Mouse (Mus musculus): ENCODE results near the gene Vcl. TPM values are rescaled to one million over a fixed set of nuclear protein-coding genes. Genes with fewer than 3 reads are reported as not detected.
A peak's percentile ranks its signal among the peaks of the same experiment; 100 is the strongest.

The Vcl gene
- polyA plus RNA-seq (2016; fragmentation: Nextera tagmentation; extraction: Ambion mirVana): 51.1 and 55.4 TPM in 2 replicates

- Histone ChIP-seq H3K4me3 (replicated peaks) (peak within 1 kb of the TSS; percentile 86), H3K27me3 (no peaks in the 10 kb centered on the region), H3K27ac (peak within 1 kb of the TSS; percentile 92), H3K4me1 (replicated peaks) (peaks cover 22% of the 10 kb centered on the region), H3K4me2 (peak within 1 kb of the TSS; percentile 75), H3K36me3 (no peaks in the 10 kb centered on the region), H3K9ac (replicated peaks) (peak within 1 kb of the TSS; percentile 83), H3K9me3 (no peaks in the 10 kb centered on the region)
- peak; percentile 99 for ATAC-seq (ENCODE audit: insufficient number of reproducible peaks, insufficient read depth, low FRiP score, low TSS enrichment, low read depth)
- WGBS: under 1% methylated on average over 89 of the region's 89 CpGs
Measured at GRCm38 (mm10) chr14:20928848-20929745, at the start of gene Vcl. TSS of gene Vcl (plus strand) at chr14:20929398.

GRCm38 (mm10) chr14:20884691-20885090 lies 44.5 kb upstream of the Vcl start:
- Histone ChIP-seq H3K4me1 (replicated peaks) (peaks cover 20% of the 10 kb centered on the region), H3K4me3 (replicated peaks) (no peak overlapping the region), H3K9me3 (no peaks in the 10 kb centered on the region), H3K27me3 (no peaks in the 10 kb centered on the region), H3K9ac (replicated peaks) (no peak overlapping the region), H3K4me2 (no peak overlapping the region), H3K27ac (0 out of 2 replicates have a peak overlapping the region, but pooled peaks have one; percentile 50), H3K36me3 (no peaks in the 10 kb centered on the region)
- ATAC-seq (ENCODE audit: insufficient number of reproducible peaks, insufficient read depth, low FRiP score, low TSS enrichment, low read depth): no peak
- 83% methylated on average over 5 of the region's 5 CpGs for WGBS

GRCm38 (mm10) chr14:20885091-20885888 lies 43.9 kb upstream of the Vcl start:
- H3K36me3 ChIP-seq: no peaks in the 10 kb centered on the region
- no peaks in the 10 kb centered on the region for H3K27me3 ChIP-seq
- 39% methylated on average over 10 of the region's 10 CpGs for WGBS
- H3K4me1 ChIP-seq (replicated peaks): peaks cover 20% of the 10 kb centered on the region
- H3K4me3 ChIP-seq (replicated peaks): no peak overlapping the region
- no peak overlapping the region for H3K4me2 ChIP-seq
- no peaks in the 10 kb centered on the region for H3K9me3 ChIP-seq
- H3K9ac ChIP-seq (replicated peaks): no peak overlapping the region; the same call in 1 of the 2 replicates
- ATAC-seq (ENCODE audit: insufficient number of reproducible peaks, insufficient read depth, low FRiP score, low TSS enrichment, low read depth): no peak
- H3K27ac ChIP-seq: peak overlapping the region; percentile 50; the same call in 1 of the 2 replicates

- Histone ChIP-seq H3K27ac (peak overlapping the region; percentile 18; the same call in 1 of the 2 replicates), H3K4me2 (no peak overlapping the region), H3K36me3 (no peaks in the 10 kb centered on the region), H3K9me3 (no peaks in the 10 kb centered on the region), H3K4me3 (replicated peaks) (no peak overlapping the region), H3K27me3 (no peaks in the 10 kb centered on the region), H3K9ac (replicated peaks) (no peak overlapping the region), H3K4me1 (replicated peaks) (peaks cover 18% of the 10 kb centered on the region)
- WGBS: 32% methylated on average over 4 of the region's 4 CpGs
- ATAC-seq (ENCODE audit: insufficient number of reproducible peaks, insufficient read depth, low FRiP score, low TSS enrichment, low read depth): no peak
Measured at GRCm38 (mm10) chr14:20886266-20886665, 42.9 kb upstream of the Vcl start.

- Histone ChIP-seq H3K4me3 (replicated peaks) (no peak overlapping the region), H3K9me3 (no peaks in the 10 kb centered on the region), H3K4me2 (no peak overlapping the region), H3K9ac (replicated peaks) (no peak overlapping the region), H3K27me3 (no peaks in the 10 kb centered on the region), H3K36me3 (no peaks in the 10 kb centered on the region), H3K4me1 (replicated peaks) (peaks cover 31% of the 10 kb centered on the region), H3K27ac (no peak overlapping the region)
- 81% methylated on average over 7 of the region's 7 CpGs for WGBS
- ATAC-seq (ENCODE audit: insufficient number of reproducible peaks, insufficient read depth, low FRiP score, low TSS enrichment, low read depth): no peak
Measured at GRCm38 (mm10) chr14:20887541-20888085, 41.6 kb upstream of the Vcl start.

- Histone ChIP-seq H3K9me3 (no peaks in the 10 kb centered on the region), H3K27ac (peak overlapping the region; percentile 64), H3K4me3 (replicated peaks) (no peak overlapping the region), H3K9ac (replicated peaks) (no peak overlapping the region), H3K4me1 (replicated peaks) (peaks cover 23% of the 10 kb centered on the region), H3K27me3 (no peaks in the 10 kb centered on the region), H3K4me2 (peak overlapping the region; percentile 17), H3K36me3 (no peaks in the 10 kb centered on the region)
- 32% methylated on average over 9 of the region's 9 CpGs for WGBS
- ATAC-seq (ENCODE audit: insufficient number of reproducible peaks, insufficient read depth, low FRiP score, low TSS enrichment, low read depth): peak; percentile 86
Measured at GRCm38 (mm10) chr14:20891941-20892402, 37.2 kb upstream of the Vcl start.

GRCm38 (mm10) chr14:20893815-20894214 lies 35.4 kb upstream of the Vcl start:
- Histone ChIP-seq H3K27ac (no peak overlapping the region), H3K27me3 (no peaks in the 10 kb centered on the region), H3K4me3 (replicated peaks) (no peak overlapping the region), H3K4me2 (no peak overlapping the region), H3K4me1 (replicated peaks) (peaks cover 23% of the 10 kb centered on the region), H3K36me3 (no peaks in the 10 kb centered on the region), H3K9ac (replicated peaks) (no peak overlapping the region), H3K9me3 (no peaks in the 10 kb centered on the region)
- no peak for ATAC-seq (ENCODE audit: insufficient number of reproducible peaks, insufficient read depth, low FRiP score, low TSS enrichment, low read depth)
- WGBS: 69% methylated on average over 4 of the region's 4 CpGs

GRCm38 (mm10) chr14:20901267-20901666 lies 27.9 kb upstream of the Vcl start:
- Histone ChIP-seq H3K36me3 (no peaks in the 10 kb centered on the region), H3K27me3 (no peaks in the 10 kb centered on the region), H3K27ac (no peak overlapping the region), H3K9ac (replicated peaks) (no peak overlapping the region), H3K9me3 (no peaks in the 10 kb centered on the region), H3K4me1 (replicated peaks) (no peaks in the 10 kb centered on the region), H3K4me2 (no peak overlapping the region), H3K4me3 (replicated peaks) (no peak overlapping the region)
- WGBS: 92% methylated on average over 3 of the region's 3 CpGs
- ATAC-seq (ENCODE audit: insufficient number of reproducible peaks, insufficient read depth, low FRiP score, low TSS enrichment, low read depth): no peak

GRCm38 (mm10) chr14:20903137-20903536 lies 26.1 kb upstream of the Vcl start:
- Histone ChIP-seq H3K9me3 (no peaks in the 10 kb centered on the region), H3K27me3 (no peaks in the 10 kb centered on the region), H3K4me3 (replicated peaks) (no peak overlapping the region), H3K4me1 (replicated peaks) (no peaks in the 10 kb centered on the region), H3K27ac (no peak overlapping the region), H3K36me3 (no peaks in the 10 kb centered on the region), H3K4me2 (no peak overlapping the region), H3K9ac (replicated peaks) (no peak overlapping the region)
- 89% methylated on average over 6 of the region's 6 CpGs for WGBS
- ATAC-seq (ENCODE audit: insufficient number of reproducible peaks, insufficient read depth, low FRiP score, low TSS enrichment, low read depth): no peak

- H3K27ac ChIP-seq: no peak overlapping the region
- H3K4me2 ChIP-seq: no peak overlapping the region
- WGBS: 83% methylated on average over 2 of the region's 2 CpGs
- H3K4me3 ChIP-seq (replicated peaks): no peak overlapping the region
- no peaks in the 10 kb centered on the region for H3K36me3 ChIP-seq
- no peaks in the 10 kb centered on the region for H3K27me3 ChIP-seq
- no peak overlapping the region for H3K9ac ChIP-seq (replicated peaks)
- no peaks in the 10 kb centered on the region for H3K4me1 ChIP-seq (replicated peaks)
- ATAC-seq (ENCODE audit: insufficient number of reproducible peaks, insufficient read depth, low FRiP score, low TSS enrichment, low read depth): no peak
- H3K9me3 ChIP-seq: no peaks in the 10 kb centered on the region
Measured at GRCm38 (mm10) chr14:20911811-20912210, 17.4 kb upstream of the Vcl start.

GRCm38 (mm10) chr14:20914415-20914814 lies 14.8 kb upstream of the Vcl start:
- Histone ChIP-seq H3K27ac (no peak overlapping the region), H3K4me1 (replicated peaks) (no peaks in the 10 kb centered on the region), H3K9me3 (no peaks in the 10 kb centered on the region), H3K36me3 (no peaks in the 10 kb centered on the region), H3K9ac (replicated peaks) (no peak overlapping the region), H3K27me3 (no peaks in the 10 kb centered on the region), H3K4me2 (no peak overlapping the region), H3K4me3 (replicated peaks) (no peak overlapping the region)
- ATAC-seq (ENCODE audit: insufficient number of reproducible peaks, insufficient read depth, low FRiP score, low TSS enrichment, low read depth): no peak
- 68% methylated on average over 2 of the region's 2 CpGs for WGBS

Measured in limb, embryonic 12.5 days (tissue).